Mouse (Mus musculus): ENCODE results near the gene Arf6. TPM values are rescaled to one million over a fixed set of nuclear protein-coding genes. Genes with fewer than 3 reads are reported as not detected.
"Not testable (repeated sequence)": the region's sequence is repeated elsewhere in the genome, so short reads cannot be mapped to it uniquely, and the experiment has no call there.

The Arf6 gene
- polyA plus RNA-seq (2016; fragmentation: Nextera tagmentation; extraction: Ambion mirVana): 37.4 and 38.7 TPM in 2 replicates

DNA sequence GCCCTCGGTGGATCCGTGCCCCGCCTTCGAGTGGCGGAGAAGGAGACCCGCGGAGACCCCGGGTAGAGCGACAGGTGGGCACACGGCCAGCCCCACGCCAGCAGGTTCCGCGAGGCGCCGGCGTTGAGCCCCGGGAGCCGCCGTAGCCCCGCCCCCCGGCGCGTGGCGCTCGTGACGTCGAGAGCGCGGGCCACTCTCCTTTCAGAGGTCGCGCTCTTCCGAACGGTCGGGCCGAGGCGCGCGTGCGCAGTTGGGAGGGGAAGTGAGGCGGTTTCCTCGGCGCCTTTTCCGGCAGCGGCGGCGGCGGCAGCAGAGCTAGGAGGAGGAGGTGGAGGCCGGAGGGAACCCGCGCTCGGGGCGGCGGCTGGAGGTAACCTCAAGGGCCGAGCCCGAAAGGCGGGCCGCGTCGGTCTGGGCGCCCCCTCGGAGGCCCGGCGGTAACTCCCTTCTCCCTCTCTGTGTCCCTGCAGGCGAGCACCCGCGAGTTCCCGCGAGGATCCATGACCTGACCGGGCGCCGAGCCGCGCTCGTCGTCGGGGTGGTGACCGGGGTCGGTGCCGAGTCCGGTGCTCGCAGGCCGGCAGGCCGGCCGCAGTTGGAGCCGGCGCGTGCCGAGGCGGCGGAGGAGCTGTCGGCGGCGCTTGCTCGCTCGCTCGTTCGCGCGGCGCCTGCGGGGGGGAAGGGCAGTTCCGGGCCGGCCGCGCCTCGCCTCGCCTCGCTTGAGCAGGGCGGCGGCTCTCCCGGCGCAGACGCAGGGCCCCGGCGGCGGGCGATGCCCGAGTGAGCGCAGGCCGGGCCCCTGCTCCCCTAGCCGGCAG, at the start of gene Arf6, which contains the start of gene Gm9887:
Gene Arf6, plus strand, starts transcription at position 297 of the 818 bp plus-strand sequence.
Gene Gm9887, minus strand, starts transcription at position 605 of the 818 bp plus-strand sequence.
- Histone ChIP-seq H3K36me3 (replicated peaks) (peaks cover 25% of the 10 kb centered on the region), H3K4me3 (peak within 1 kb of the TSS; percentile 98), H3K27me3 (replicated peaks; ENCODE audit: low read depth, poor library complexity, severe bottlenecking) (no peaks in the 10 kb centered on the region), H3K4me1 (peaks cover 28% of the 10 kb centered on the region), H3K9me3 (no peaks in the 10 kb centered on the region), H3K27ac (replicated peaks) (peak within 1 kb of the TSS; percentile 97)
- DNase-seq (ENCODE audit: low spot score): peak; percentile 98
- WGBS: under 1% methylated on average over 121 of the region's 121 CpGs

DNA sequence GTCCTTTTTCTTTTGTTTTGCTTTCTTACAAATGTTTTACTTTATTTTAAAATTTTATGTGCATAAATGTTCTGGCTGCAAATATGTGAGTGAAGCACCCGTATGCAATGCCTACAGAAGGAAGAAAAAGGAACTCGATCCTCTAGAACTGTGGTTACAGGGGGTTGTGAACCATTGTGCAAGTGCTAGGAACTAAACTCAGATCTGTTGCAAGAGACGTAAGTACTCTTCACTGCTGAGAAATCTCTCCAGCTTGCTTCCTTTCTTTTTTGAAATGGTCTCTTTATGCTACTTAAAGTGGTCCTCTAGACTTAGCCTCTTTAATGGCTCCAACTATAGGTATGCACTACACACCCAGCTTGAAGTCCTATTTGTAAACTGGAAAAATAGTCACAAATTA, 40.8 kb upstream of the Arf6 start:
- Histone ChIP-seq H3K4me1 (no peaks in the 10 kb centered on the region), H3K9me3 (no peaks in the 10 kb centered on the region), H3K4me3 (no peak overlapping the region), H3K27ac (replicated peaks) (no peak overlapping the region), H3K27me3 (replicated peaks; ENCODE audit: low read depth, poor library complexity, severe bottlenecking) (no peaks in the 10 kb centered on the region), H3K36me3 (replicated peaks) (peaks cover 95% of the 10 kb centered on the region)
- DNase-seq (ENCODE audit: low spot score): no peak
- 92% methylated on average over 3 of the region's 3 CpGs for WGBS

DNA sequence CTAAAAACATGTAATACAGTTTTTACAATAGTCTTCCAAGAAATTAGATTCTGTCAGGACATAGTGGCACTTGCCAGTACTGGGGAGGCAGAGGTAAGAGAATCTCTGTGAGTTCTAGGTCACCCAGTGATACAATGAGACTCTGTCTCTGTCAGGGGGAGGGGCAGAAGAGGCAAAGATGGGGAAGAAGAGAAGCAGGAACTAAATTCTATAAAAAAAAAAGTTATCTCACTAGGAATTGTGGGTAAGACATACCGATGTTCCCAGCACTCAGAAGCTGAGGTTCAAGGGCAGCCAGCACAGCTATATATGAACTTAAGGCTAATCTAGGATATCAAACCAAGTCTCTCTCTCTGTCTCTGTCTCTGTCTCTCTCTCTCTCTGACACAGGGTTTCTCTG, 39.8 kb upstream of the Arf6 start:
- no peak for DNase-seq (ENCODE audit: low spot score)
- H3K4me1 ChIP-seq: no peaks in the 10 kb centered on the region
- no peaks in the 10 kb centered on the region for H3K27me3 ChIP-seq (replicated peaks; ENCODE audit: low read depth, poor library complexity, severe bottlenecking)
- no peak overlapping the region for H3K27ac ChIP-seq (replicated peaks)
- 91% methylated on average over 1 of the region's 1 CpGs for WGBS
- H3K9me3 ChIP-seq: no peaks in the 10 kb centered on the region
- H3K4me3 ChIP-seq: no peak overlapping the region
- peaks cover 95% of the 10 kb centered on the region for H3K36me3 ChIP-seq (replicated peaks)

DNA sequence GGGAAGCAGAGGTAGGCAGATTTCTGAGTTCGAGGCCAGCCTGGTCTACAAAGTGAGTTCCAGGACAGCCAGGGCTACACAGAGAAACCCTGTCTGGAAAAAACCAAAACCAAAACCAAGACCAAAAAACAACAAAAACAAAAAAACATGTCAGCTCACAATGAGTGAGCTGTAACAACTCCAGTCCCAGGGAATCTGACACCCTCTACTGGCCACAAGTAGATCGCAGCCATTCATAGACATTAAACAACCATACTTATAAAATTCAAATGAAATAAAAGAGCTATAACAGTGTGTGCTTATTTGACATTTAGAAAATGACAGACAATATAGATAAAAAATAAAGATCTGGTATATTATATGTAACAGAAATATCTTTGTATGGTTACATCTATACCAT, 38.4 kb upstream of the Arf6 start:
- no peaks in the 10 kb centered on the region for H3K4me1 ChIP-seq
- H3K36me3 ChIP-seq (replicated peaks): peaks cover 96% of the 10 kb centered on the region
- H3K27ac ChIP-seq (replicated peaks): no peak overlapping the region
- DNase-seq (ENCODE audit: low spot score): no peak
- no peak overlapping the region for H3K4me3 ChIP-seq
- no peaks in the 10 kb centered on the region for H3K27me3 ChIP-seq (replicated peaks; ENCODE audit: low read depth, poor library complexity, severe bottlenecking)
- H3K9me3 ChIP-seq: no peaks in the 10 kb centered on the region
- 92% methylated on average over 2 of the region's 2 CpGs for WGBS

DNA sequence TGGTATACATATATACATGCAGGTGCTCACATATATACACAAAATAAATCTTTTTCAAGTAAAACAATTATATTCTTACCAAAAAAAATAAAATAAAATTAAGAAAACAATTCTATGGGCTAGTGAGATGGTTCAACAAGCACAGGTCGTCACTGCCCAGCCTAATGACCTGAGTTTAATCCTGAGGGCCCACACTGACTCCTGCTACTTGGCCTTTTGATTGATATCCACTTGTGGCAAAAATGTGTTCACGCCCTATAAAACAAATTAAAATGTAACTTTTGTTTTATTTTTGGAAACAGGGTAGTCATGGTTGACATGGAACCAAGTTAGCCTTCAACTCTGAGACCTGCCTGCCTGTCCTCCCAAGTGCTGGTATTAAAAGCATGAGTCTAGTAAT, 22.0 kb upstream of the Arf6 start:
- peaks cover 94% of the 10 kb centered on the region for H3K36me3 ChIP-seq (replicated peaks)
- H3K27ac ChIP-seq (replicated peaks): no peak overlapping the region
- no peaks in the 10 kb centered on the region for H3K9me3 ChIP-seq
- H3K4me1 ChIP-seq: no peaks in the 10 kb centered on the region
- 88% methylated on average over 2 of the region's 2 CpGs for WGBS
- H3K27me3 ChIP-seq (replicated peaks; ENCODE audit: low read depth, poor library complexity, severe bottlenecking): no peaks in the 10 kb centered on the region
- no peak overlapping the region for H3K4me3 ChIP-seq
- DNase-seq (ENCODE audit: low spot score): no peak

DNA sequence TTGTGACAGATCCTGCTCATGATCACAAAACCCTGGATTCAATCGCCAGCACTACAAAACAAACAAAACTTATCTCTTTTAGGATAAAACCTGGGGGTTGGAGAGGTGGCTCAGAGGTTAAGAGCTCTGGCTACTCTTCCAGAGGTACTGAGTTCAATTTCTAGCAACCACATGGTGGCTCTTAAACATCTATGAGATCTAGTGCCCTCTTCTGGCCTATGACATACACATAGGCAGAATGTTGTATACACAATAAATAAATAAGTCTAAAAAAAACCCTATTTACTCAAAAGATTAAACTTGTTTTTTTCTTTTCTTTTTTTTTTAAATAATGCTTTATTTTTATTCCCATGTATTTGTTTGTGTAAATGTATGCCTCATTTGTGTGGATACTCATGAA, 20.3 kb upstream of the Arf6 start:
- Histone ChIP-seq H3K36me3 (replicated peaks) (peaks cover 88% of the 10 kb centered on the region), H3K4me3 (no peak overlapping the region), H3K9me3 (no peaks in the 10 kb centered on the region), H3K27ac (replicated peaks) (no peak overlapping the region), H3K27me3 (replicated peaks; ENCODE audit: low read depth, poor library complexity, severe bottlenecking) (no peaks in the 10 kb centered on the region), H3K4me1 (peaks cover 9% of the 10 kb centered on the region; the same call in 1 of the 2 replicates)
- WGBS: 86% methylated on average over 1 of the region's 1 CpGs
- no peak for DNase-seq (ENCODE audit: low spot score)

DNA sequence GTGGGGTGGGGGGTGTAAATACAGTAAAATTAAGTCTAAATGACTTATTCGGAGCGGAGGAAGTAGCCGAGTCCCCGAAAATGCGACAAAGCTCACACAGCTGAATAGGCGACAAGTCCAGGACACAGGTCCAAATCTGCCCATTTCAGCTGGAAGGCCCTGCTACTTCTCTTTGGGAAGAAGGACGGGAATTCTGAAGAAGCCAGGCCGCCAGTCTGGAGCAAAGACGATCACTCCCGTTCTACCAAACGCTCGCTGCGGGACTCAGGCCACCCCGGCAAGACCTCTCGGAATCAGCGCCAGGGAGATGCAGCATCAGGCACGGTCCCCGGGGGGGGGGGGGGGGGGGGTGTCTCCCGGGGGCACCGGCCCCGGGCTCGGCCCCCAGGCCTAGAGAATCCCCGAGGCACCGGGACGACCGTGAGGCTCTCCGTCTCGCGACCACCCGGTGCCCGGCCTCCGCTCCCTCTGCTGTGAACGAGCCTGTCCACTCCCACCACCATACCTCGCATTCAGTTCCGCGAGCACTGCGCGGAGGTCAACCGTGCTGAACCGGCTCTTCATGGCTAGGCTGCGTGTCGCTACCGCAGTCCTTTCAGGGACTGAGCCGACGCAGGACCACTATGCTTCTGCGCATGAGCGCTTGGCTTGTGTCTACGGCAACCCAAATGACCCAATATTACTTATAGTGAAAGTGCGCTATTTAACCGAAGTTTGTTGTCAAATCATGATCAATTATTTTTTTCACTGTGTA, 15.2 kb upstream of the Arf6 start, which contains the start of gene Nemf:
Gene Nemf, minus strand, starts transcription at position 620 of the 754 bp plus-strand sequence.
- H3K36me3 ChIP-seq (replicated peaks): peaks cover 39% of the 10 kb centered on the region
- H3K9me3 ChIP-seq: no peaks in the 10 kb centered on the region
- WGBS: under 1% methylated on average over 50 of the region's 50 CpGs
- H3K27me3 ChIP-seq (replicated peaks; ENCODE audit: low read depth, poor library complexity, severe bottlenecking): no peaks in the 10 kb centered on the region
- DNase-seq (ENCODE audit: low spot score): peak; percentile 84
- H3K27ac ChIP-seq (replicated peaks): peak within 1 kb of the TSS; percentile 91
- H3K4me1 ChIP-seq: peaks cover 10% of the 10 kb centered on the region; the same call in 1 of the 2 replicates
- H3K4me3 ChIP-seq: peak within 1 kb of the TSS; percentile 93

DNA sequence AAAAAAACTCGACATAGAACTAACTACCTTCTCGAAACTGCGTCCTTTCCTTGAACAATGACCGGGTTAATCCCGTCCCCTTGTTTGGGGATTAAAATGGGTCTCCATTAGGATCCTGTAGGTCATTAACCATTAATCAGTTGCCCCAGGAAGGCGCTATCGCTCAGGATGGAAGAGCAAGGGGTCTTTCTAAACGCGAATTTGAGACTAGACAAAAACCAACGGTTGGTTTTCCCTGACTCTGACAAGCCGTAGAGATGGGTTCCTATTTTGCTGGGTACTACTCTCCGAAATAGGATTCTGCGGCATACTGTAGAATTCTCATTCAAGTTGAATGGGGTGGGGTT, 14.7 kb upstream of the Arf6 start:
- Histone ChIP-seq H3K36me3 (replicated peaks) (peaks cover 34% of the 10 kb centered on the region), H3K27ac (replicated peaks) (peak overlapping the region; percentile 91), H3K27me3 (replicated peaks; ENCODE audit: low read depth, poor library complexity, severe bottlenecking) (no peaks in the 10 kb centered on the region), H3K4me3 (peak overlapping the region; percentile 93), H3K9me3 (no peaks in the 10 kb centered on the region), H3K4me1 (peaks cover 15% of the 10 kb centered on the region)
- WGBS: 5% methylated on average over 13 of the region's 13 CpGs
- no peak for DNase-seq (ENCODE audit: low spot score)

DNA sequence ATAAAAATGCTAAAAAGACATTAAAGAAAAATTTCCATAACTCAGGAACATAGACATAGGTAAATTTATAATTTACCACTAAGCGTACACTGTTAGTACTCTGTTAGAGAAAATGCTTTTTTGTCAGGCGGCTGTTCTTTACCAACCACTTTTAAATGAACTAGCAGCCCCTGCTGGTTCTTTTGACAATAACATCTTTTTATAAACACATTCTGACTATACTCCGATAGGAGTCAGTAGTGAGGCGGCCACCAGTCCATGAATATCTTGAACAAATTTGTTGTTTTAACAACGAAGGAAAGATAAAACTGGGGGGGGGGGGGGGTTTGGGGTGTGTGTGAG, 11.3 kb upstream of the Arf6 start:
- Histone ChIP-seq H3K4me1 (peaks cover 24% of the 10 kb centered on the region), H3K36me3 (replicated peaks) (peaks cover under 1% of the 10 kb centered on the region; the same call in 1 of the 2 replicates), H3K9me3 (no peaks in the 10 kb centered on the region), H3K4me3 (peak overlapping the region; percentile 26; the same call in 1 of the 2 replicates), H3K27ac (replicated peaks) (no peak overlapping the region), H3K27me3 (replicated peaks; ENCODE audit: low read depth, poor library complexity, severe bottlenecking) (no peaks in the 10 kb centered on the region)
- 18% methylated on average over 5 of the region's 5 CpGs for WGBS
- DNase-seq (ENCODE audit: low spot score): peak; percentile 47

DNA sequence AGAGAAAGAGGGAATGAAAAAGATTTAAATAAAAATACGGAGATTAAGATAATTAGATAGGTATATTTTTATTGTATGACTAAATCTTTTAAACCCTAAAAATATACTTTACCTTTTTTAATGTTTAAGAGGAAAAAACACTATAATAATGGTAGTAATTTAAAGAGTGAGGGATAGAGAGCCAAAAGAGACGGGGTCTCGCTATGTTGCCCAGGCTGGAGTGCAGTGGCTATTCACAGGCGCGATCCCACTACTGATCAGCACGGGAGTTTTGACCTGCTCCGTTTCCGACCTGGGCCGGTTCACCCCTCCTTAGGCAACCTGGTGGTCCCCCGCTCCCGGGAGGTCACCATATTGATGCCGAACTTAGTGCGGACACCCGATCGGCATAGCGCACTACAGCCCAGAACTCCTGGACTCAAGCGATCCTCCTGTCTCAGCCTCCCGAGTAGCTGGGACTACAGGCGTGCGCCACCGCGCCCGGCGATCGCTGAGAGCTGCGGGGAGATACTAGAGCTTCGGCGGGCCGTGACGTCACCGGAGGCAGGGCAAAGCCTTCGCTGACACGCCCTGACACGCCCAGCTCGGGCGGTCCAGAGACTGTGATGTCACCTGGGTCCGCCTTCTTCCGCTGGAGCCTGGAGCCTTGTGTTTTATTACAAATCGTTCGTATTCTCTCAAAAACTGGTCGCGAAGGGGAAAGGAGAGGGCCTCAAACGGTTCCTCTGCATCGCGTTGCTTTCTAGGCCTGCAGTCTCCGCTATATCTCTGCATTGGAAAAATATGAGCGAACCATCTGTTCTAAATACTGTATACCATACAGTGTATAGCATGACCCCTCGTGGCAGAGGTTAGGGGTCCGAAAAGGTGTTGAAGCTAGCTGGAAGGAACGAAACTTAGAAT, 10.7 kb upstream of the Arf6 start:
- Histone ChIP-seq H3K27ac (replicated peaks) (peak overlapping the region; percentile 89), H3K4me1 (peaks cover 20% of the 10 kb centered on the region), H3K4me3 (peak overlapping the region; percentile 70)
- H3K36me3 ChIP-seq (replicated peaks); H3K27me3 ChIP-seq (replicated peaks; ENCODE audit: low read depth, poor library complexity, severe bottlenecking); H3K9me3 ChIP-seq: not testable (repeated sequence)
- DNase-seq (ENCODE audit: low spot score): peak; percentile 99
- WGBS: under 1% methylated on average over 42 of the region's 50 CpGs

DNA sequence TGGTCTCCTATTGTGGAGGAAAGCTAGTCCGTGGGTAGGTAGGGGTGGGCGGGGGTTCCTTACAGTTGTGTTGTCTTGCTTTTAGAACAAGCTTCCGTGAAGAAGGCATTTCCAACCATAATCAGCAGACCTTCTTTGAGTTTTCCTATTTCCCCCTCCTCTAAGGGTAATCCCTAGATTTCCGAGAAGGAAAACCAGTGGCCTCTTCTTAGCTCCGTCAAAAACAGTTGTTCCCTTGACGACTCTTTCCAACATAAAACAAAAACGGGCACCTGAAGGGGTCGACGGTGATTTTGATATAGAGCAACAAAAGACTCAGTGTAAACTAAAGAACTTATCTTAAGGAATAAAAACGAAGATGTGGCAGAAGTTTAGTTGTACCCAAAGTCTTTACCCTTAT, 10.0 kb upstream of the Arf6 start:
- WGBS: 6% methylated on average over 10 of the region's 10 CpGs
- no peaks in the 10 kb centered on the region for H3K9me3 ChIP-seq

DNA sequence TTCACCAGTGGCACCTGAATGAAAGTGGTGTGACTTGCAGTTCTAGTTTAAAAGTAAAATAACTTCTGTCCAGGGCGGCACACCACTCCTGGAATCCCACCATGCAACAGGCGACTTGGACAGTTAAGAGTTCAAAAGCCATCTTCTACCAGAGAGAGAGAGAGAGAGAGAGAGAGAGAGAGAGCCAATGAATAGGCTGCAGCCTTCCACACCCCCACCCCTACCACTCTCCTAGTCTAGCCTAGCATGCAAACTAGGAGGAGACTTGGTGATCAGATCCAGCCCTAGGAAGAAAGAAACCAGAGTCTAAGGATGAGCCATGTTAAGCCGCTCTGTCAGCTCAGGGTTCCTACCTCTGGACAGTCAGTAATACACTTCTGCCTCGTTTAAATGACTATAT, 9.6 kb upstream of the Arf6 start:
- Histone ChIP-seq H3K27ac (replicated peaks) (peak overlapping the region; percentile 89; the same call in 1 of the 2 replicates), H3K4me1 (peaks cover 18% of the 10 kb centered on the region), H3K36me3 (replicated peaks) (no peaks in the 10 kb centered on the region), H3K27me3 (replicated peaks; ENCODE audit: low read depth, poor library complexity, severe bottlenecking) (no peaks in the 10 kb centered on the region), H3K9me3 (no peaks in the 10 kb centered on the region), H3K4me3 (peak overlapping the region; percentile 70)
- no peak for DNase-seq (ENCODE audit: low spot score)
- 48% methylated on average over 4 of the region's 4 CpGs for WGBS

More for the DNA sequence above, 10.0 kb upstream of the Arf6 start:
- no peaks in the 10 kb centered on the region for H3K27me3 ChIP-seq (replicated peaks; ENCODE audit: low read depth, poor library complexity, severe bottlenecking)
- H3K27ac ChIP-seq (replicated peaks): peak overlapping the region; percentile 89
- peaks cover 18% of the 10 kb centered on the region for H3K4me1 ChIP-seq
- no peak for DNase-seq (ENCODE audit: low spot score)
- H3K36me3 ChIP-seq (replicated peaks): no peaks in the 10 kb centered on the region
- H3K4me3 ChIP-seq: peak overlapping the region; percentile 70

Data from embryonic facial prominence, embryonic 10.5 days (tissue).